Mouse (Mus musculus): ENCODE measurements around the gene Ly6g6d. TPM values are rescaled to one million over a fixed set of nuclear protein-coding genes. Genes with fewer than 3 reads are reported as not detected.

The Ly6g6d gene
- polyA plus RNA-seq, 1 experiment from 2014 or later = 4.9 TPM

DNA sequence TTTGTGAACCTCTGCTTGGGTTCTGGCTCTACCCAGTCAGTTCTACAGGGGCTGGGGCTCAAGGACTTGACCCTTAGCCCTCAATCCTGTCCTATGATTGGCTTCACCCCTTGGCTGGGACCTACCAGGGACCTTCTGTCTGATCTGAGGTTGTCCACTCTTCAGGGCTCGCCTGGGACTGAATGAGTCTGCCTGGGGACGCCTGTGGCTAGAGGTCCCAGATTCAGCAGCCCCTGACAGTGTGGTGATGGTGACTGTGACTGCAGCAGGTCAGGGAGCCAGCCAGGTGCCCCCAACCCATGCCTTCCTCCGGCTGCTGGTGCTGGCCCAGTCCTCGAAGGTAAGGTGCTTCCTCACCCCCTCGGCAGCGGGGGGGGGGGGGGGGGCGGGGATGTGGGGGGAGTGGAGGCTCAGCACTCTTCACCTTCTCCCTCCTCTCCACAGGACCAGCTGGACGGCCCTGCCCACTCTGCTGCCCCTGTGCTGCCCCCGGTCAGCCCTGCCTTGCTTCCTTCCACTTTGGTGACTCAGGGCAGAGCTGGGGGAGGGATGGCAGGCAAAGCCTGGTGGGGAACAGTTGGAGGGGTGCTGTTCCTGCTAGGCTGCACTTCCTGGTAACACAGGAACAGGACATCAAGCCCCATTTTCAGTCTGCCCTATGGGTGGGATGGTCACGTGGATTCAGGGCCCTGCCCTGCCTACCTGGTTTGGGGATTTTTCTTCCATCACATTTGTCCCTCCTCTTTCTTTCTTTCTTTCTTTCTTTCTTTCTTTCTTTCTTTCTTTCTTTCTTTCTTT lies 53.0 kb downstream of the Ly6g6d start:
- no peak overlapping the region; the same call in 1 of the 2 replicates for H3K9ac ChIP-seq (ENCODE audit: low read depth, low read length)
- TF ChIP-seq CTCF (IDR thresholded peaks at IDR 0.05; ENCODE audit: low read depth) = no peak
- no peaks in the 10 kb centered on the region for H3K9me3 ChIP-seq (ENCODE audit: control insufficient read depth)
- H3K27me3 ChIP-seq (replicated peaks; ENCODE audit: control insufficient read depth, insufficient read depth, low read length) = no peaks in the 10 kb centered on the region
- WGBS = 73% methylated on average over 7 of the region's 10 CpGs
- no peaks in the 10 kb centered on the region; the same call in 1 of the 2 replicates for H3K4me1 ChIP-seq (replicated peaks; ENCODE audit: control insufficient read depth, insufficient read depth, low read length)
- no peak overlapping the region for H3K4me2 ChIP-seq (replicated peaks; ENCODE audit: low read depth)
- ATAC-seq = no peak
- no peak overlapping the region for H3K27ac ChIP-seq (ENCODE audit: low read depth, low read length)
- no peaks in the 10 kb centered on the region for H3K36me3 ChIP-seq (ENCODE audit: control insufficient read depth, insufficient read depth)
- H3K4me3 ChIP-seq (ENCODE audit: low read depth, low read length) = no peak overlapping the region

DNA sequence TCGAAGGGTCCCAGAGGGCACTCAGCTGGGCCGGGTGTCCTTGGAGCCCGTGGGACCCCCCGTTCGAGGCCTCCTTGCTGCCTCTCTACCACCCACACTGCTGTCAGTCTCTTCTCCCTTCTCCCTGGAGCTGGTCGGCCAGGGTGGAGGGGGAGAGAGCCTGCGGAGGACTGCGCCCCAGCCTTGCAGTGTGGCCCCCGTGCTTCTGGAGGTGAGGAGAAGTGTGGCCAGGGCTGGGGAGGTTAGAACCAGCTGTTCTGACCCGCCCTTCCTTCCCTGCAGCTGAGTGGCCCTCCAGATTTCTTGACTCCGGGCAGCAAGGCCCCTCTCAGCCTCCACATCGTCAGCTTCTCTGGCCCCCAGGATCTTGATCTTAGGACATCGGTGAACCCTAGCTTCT lies 53.6 kb downstream of the Ly6g6d start:
- H3K4me1 ChIP-seq (replicated peaks; ENCODE audit: control insufficient read depth, insufficient read depth, low read length) = no peaks in the 10 kb centered on the region; the same call in 1 of the 2 replicates
- H3K27ac ChIP-seq (ENCODE audit: low read depth, low read length) = no peak overlapping the region
- H3K27me3 ChIP-seq (replicated peaks; ENCODE audit: control insufficient read depth, insufficient read depth, low read length) = no peaks in the 10 kb centered on the region
- no peak for ATAC-seq
- 66% methylated on average over 13 of the region's 13 CpGs for WGBS
- TF ChIP-seq CTCF (IDR thresholded peaks at IDR 0.05; ENCODE audit: low read depth) = no peak
- no peaks in the 10 kb centered on the region for H3K36me3 ChIP-seq (ENCODE audit: control insufficient read depth, insufficient read depth)
- H3K9me3 ChIP-seq (ENCODE audit: control insufficient read depth) = no peaks in the 10 kb centered on the region
- H3K4me3 ChIP-seq (ENCODE audit: low read depth, low read length) = no peak overlapping the region
- H3K9ac ChIP-seq (ENCODE audit: low read depth, low read length) = 0 out of 2 replicates have a peak overlapping the region, but pooled peaks have one; percentile 8
- no peak overlapping the region for H3K4me2 ChIP-seq (replicated peaks; ENCODE audit: low read depth)

- no peaks in the 10 kb centered on the region for H3K36me3 ChIP-seq (ENCODE audit: control insufficient read depth, insufficient read depth)
- H3K4me2 ChIP-seq (replicated peaks; ENCODE audit: low read depth) = peak overlapping the region; percentile 27; the same call in 1 of the 2 replicates
- 0 out of 2 replicates have a peak overlapping the region, but pooled peaks have one; percentile 8 for H3K9ac ChIP-seq (ENCODE audit: low read depth, low read length)
- H3K9me3 ChIP-seq (ENCODE audit: control insufficient read depth) = no peaks in the 10 kb centered on the region
- no peaks in the 10 kb centered on the region; the same call in 1 of the 2 replicates for H3K4me1 ChIP-seq (replicated peaks; ENCODE audit: control insufficient read depth, insufficient read depth, low read length)
- no peak overlapping the region; the same call in 1 of the 2 replicates for H3K27ac ChIP-seq (ENCODE audit: low read depth, low read length)
- H3K27me3 ChIP-seq (replicated peaks; ENCODE audit: control insufficient read depth, insufficient read depth, low read length) = no peaks in the 10 kb centered on the region
- H3K4me3 ChIP-seq (ENCODE audit: low read depth, low read length) = no peak overlapping the region
- TF ChIP-seq CTCF (IDR thresholded peaks at IDR 0.05; ENCODE audit: low read depth) = no peak
- WGBS = 31% methylated on average over 4 of the region's 4 CpGs
- peak; percentile 77 for ATAC-seq
Measured at GRCm38 (mm10) chr17:35023756-35024155, 54.1 kb downstream of the Ly6g6d start.

- no peak overlapping the region for H3K4me2 ChIP-seq (replicated peaks; ENCODE audit: low read depth)
- WGBS = 84% methylated on average over 5 of the region's 5 CpGs
- no peaks in the 10 kb centered on the region for H3K36me3 ChIP-seq (ENCODE audit: control insufficient read depth, insufficient read depth)
- H3K9ac ChIP-seq (ENCODE audit: low read depth, low read length) = no peak overlapping the region
- H3K9me3 ChIP-seq (ENCODE audit: control insufficient read depth) = no peaks in the 10 kb centered on the region
- peak; percentile 33 for TF ChIP-seq CTCF (IDR thresholded peaks at IDR 0.05; ENCODE audit: low read depth)
- no peaks in the 10 kb centered on the region; the same call in 1 of the 2 replicates for H3K4me1 ChIP-seq (replicated peaks; ENCODE audit: control insufficient read depth, insufficient read depth, low read length)
- no peak overlapping the region for H3K4me3 ChIP-seq (ENCODE audit: low read depth, low read length)
- no peaks in the 10 kb centered on the region for H3K27me3 ChIP-seq (replicated peaks; ENCODE audit: control insufficient read depth, insufficient read depth, low read length)
- H3K27ac ChIP-seq (ENCODE audit: low read depth, low read length) = no peak overlapping the region; the same call in 1 of the 2 replicates
- no peak for ATAC-seq
Measured at GRCm38 (mm10) chr17:35023221-35023620, 54.6 kb downstream of the Ly6g6d start.

- H3K9ac ChIP-seq (ENCODE audit: low read depth, low read length) = no peak overlapping the region
- no peak overlapping the region for H3K4me3 ChIP-seq (ENCODE audit: low read depth, low read length)
- H3K27me3 ChIP-seq (replicated peaks; ENCODE audit: control insufficient read depth, insufficient read depth, low read length) = no peaks in the 10 kb centered on the region
- TF ChIP-seq CTCF (IDR thresholded peaks at IDR 0.05; ENCODE audit: low read depth) = no peak
- ATAC-seq = no peak
- no peak overlapping the region for H3K27ac ChIP-seq (ENCODE audit: low read depth, low read length)
- no peaks in the 10 kb centered on the region for H3K36me3 ChIP-seq (ENCODE audit: control insufficient read depth, insufficient read depth)
- no peak overlapping the region for H3K4me2 ChIP-seq (replicated peaks; ENCODE audit: low read depth)
- no peaks in the 10 kb centered on the region; the same call in 1 of the 2 replicates for H3K4me1 ChIP-seq (replicated peaks; ENCODE audit: control insufficient read depth, insufficient read depth, low read length)
- H3K9me3 ChIP-seq (ENCODE audit: control insufficient read depth) = no peaks in the 10 kb centered on the region
- WGBS = 95% methylated on average over 8 of the region's 8 CpGs
Measured at GRCm38 (mm10) chr17:35022541-35023060, 55.3 kb downstream of the Ly6g6d start.

DNA sequence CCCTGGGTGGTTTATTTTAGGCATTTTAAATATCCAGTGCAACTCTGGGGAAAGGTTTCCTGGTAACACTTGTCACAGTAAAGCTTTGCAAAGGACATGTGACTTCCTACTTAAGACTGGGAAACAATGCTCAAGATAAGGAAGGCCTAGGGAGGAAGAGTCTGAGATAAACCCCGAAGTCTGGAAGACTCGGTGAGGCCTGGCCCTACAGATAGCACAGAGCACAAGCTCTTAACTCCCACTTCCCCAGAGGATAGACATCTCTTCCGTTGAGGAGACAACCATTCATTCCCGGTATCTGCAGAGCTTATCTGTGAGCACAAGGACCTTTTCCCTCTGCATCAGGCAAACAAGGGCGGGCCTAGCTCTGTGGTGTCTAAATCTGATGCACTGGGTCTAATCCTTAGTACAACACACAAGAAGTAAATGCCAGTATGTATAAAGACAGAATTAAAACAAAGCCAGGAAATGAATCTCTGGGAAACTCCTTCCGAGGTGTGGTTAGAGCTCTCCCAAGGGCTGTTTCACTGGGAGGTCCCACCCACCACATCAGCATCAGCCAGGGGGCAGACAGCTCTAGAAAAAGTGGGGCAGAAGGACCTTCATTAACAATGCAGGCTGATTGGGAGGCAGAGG lies 55.9 kb downstream of the Ly6g6d start:
- no peak overlapping the region for H3K27ac ChIP-seq (ENCODE audit: low read depth, low read length)
- WGBS = 25% methylated on average over 6 of the region's 6 CpGs
- no peak for ATAC-seq
- no peaks in the 10 kb centered on the region for H3K27me3 ChIP-seq (replicated peaks; ENCODE audit: control insufficient read depth, insufficient read depth, low read length)
- no peaks in the 10 kb centered on the region for H3K9me3 ChIP-seq (ENCODE audit: control insufficient read depth)
- no peak overlapping the region for H3K4me2 ChIP-seq (replicated peaks; ENCODE audit: low read depth)
- no peaks in the 10 kb centered on the region; the same call in 1 of the 2 replicates for H3K4me1 ChIP-seq (replicated peaks; ENCODE audit: control insufficient read depth, insufficient read depth, low read length)
- TF ChIP-seq CTCF (IDR thresholded peaks at IDR 0.05; ENCODE audit: low read depth) = 0 out of 2 replicates have a peak, but pooled peaks have one; percentile 16
- no peak overlapping the region for H3K4me3 ChIP-seq (ENCODE audit: low read depth, low read length)
- no peaks in the 10 kb centered on the region for H3K36me3 ChIP-seq (ENCODE audit: control insufficient read depth, insufficient read depth)
- no peak overlapping the region for H3K9ac ChIP-seq (ENCODE audit: low read depth, low read length)

Other genes starting within 250 kb of the Ly6g6d start
- 29.1 and 34.0 TPM in 2 replicates for gene Stk19, start 241.1 kb downstream of the Ly6g6d start, polyA plus RNA-seq (2015; fragmentation: Nextera tagmentation; extraction: Ambion mirVana)
- gene Dxo, start 241.0 kb downstream of the Ly6g6d start, polyA plus RNA-seq (2015; fragmentation: Nextera tagmentation; extraction: Ambion mirVana) = 42.5 and 44.2 TPM in 2 replicates
- gene Skiv2l, start 227.9 kb downstream of the Ly6g6d start, polyA plus RNA-seq (2015; fragmentation: Nextera tagmentation; extraction: Ambion mirVana) = 18.3 and 20.8 TPM in 2 replicates
- gene Nelfe, start 227.7 kb downstream of the Ly6g6d start, polyA plus RNA-seq (2015; fragmentation: Nextera tagmentation; extraction: Ambion mirVana) = 55.7 and 57.8 TPM in 2 replicates
- gene Cfb, start 215.5 kb downstream of the Ly6g6d start, polyA plus RNA-seq (2015; fragmentation: Nextera tagmentation; extraction: Ambion mirVana) = 84.8 and 94.9 TPM in 2 replicates
- 0.74 and 1.1 TPM in 2 replicates for gene Zbtb12, start 198.6 kb downstream of the Ly6g6d start, polyA plus RNA-seq (2015; fragmentation: Nextera tagmentation; extraction: Ambion mirVana)
- gene Gm20547, start 196.0 kb downstream of the Ly6g6d start, polyA plus RNA-seq (2015; fragmentation: Nextera tagmentation; extraction: Ambion mirVana) = not detected in 2 replicates
- gene C2, start 179.8 kb downstream of the Ly6g6d start, polyA plus RNA-seq (2015; fragmentation: Nextera tagmentation; extraction: Ambion mirVana) = 60.3 and 66.2 TPM in 2 replicates
- gene Ehmt2, start 179.6 kb downstream of the Ly6g6d start, polyA plus RNA-seq (2015; fragmentation: Nextera tagmentation; extraction: Ambion mirVana) = 35.8 and 40.3 TPM in 2 replicates
- 119 and 128 TPM in 2 replicates for gene Slc44a4, start 163.6 kb downstream of the Ly6g6d start, polyA plus RNA-seq (2015; fragmentation: Nextera tagmentation; extraction: Ambion mirVana)
- 522 and 580 TPM in 2 replicates for gene Neu1, start 146.8 kb downstream of the Ly6g6d start, polyA plus RNA-seq (2015; fragmentation: Nextera tagmentation; extraction: Ambion mirVana)
- 0.64 and 1.1 TPM in 2 replicates for gene Hspa1b, start 118.8 kb downstream of the Ly6g6d start, polyA plus RNA-seq (2015; fragmentation: Nextera tagmentation; extraction: Ambion mirVana)
- gene Gm20481, start 108.2 kb downstream of the Ly6g6d start, polyA plus RNA-seq (2015; fragmentation: Nextera tagmentation; extraction: Ambion mirVana) = 0.43 TPM in 1 of 2 replicates, not detected in the other
- 6.4 and 6.5 TPM in 2 replicates for gene Hspa1a, start 105.9 kb downstream of the Ly6g6d start, polyA plus RNA-seq (2015; fragmentation: Nextera tagmentation; extraction: Ambion mirVana)
- 0.22 and 0.25 TPM in 2 replicates for gene Hspa1l, start 105.4 kb downstream of the Ly6g6d start, polyA plus RNA-seq (2015; fragmentation: Nextera tagmentation; extraction: Ambion mirVana)
- 70.6 and 76.6 TPM in 2 replicates for gene Lsm2, start 96.2 kb downstream of the Ly6g6d start, polyA plus RNA-seq (2015; fragmentation: Nextera tagmentation; extraction: Ambion mirVana)
- 74.0 and 84.2 TPM in 2 replicates for gene Vars, start 77.1 kb downstream of the Ly6g6d start, polyA plus RNA-seq (2015; fragmentation: Nextera tagmentation; extraction: Ambion mirVana)
- gene Vwa7, start 61.5 kb downstream of the Ly6g6d start, polyA plus RNA-seq (2015; fragmentation: Nextera tagmentation; extraction: Ambion mirVana) = 0.12 and 0.20 TPM in 2 replicates
- gene Sapcd1, start 50.0 kb downstream of the Ly6g6d start, polyA plus RNA-seq (2015; fragmentation: Nextera tagmentation; extraction: Ambion mirVana) = 3.2 and 4.6 TPM in 2 replicates
- gene Msh5, start 31.3 kb downstream of the Ly6g6d start, polyA plus RNA-seq (2015; fragmentation: Nextera tagmentation; extraction: Ambion mirVana) = 1.4 and 3.0 TPM in 2 replicates
- 290 and 312 TPM in 2 replicates for gene Clic1, start 28.1 kb downstream of the Ly6g6d start, polyA plus RNA-seq (2015; fragmentation: Nextera tagmentation; extraction: Ambion mirVana)
- 62.0 and 68.3 TPM in 2 replicates for gene Ddah2, start 19.0 kb downstream of the Ly6g6d start, polyA plus RNA-seq (2015; fragmentation: Nextera tagmentation; extraction: Ambion mirVana)
- gene Ly6g6c, start 12.7 kb downstream of the Ly6g6d start, polyA plus RNA-seq (2015; fragmentation: Nextera tagmentation; extraction: Ambion mirVana) = 0.12 TPM in 1 of 2 replicates, not detected in the other
- gene Mpig6b, start 11.9 kb downstream of the Ly6g6d start, polyA plus RNA-seq (2015; fragmentation: Nextera tagmentation; extraction: Ambion mirVana) = 0.13 and 0.17 TPM in 2 replicates
- gene Ly6g6e, start 1.2 kb downstream of the Ly6g6d start, polyA plus RNA-seq (2015; fragmentation: Nextera tagmentation; extraction: Ambion mirVana) = 2.2 TPM in 2 replicates
- not detected in 2 replicates for gene Ly6g6f, start 7.5 kb upstream of the Ly6g6d start, polyA plus RNA-seq (2015; fragmentation: Nextera tagmentation; extraction: Ambion mirVana)
- gene Abhd16a, start 11.2 kb upstream of the Ly6g6d start, polyA plus RNA-seq (2015; fragmentation: Nextera tagmentation; extraction: Ambion mirVana) = 101 and 103 TPM in 2 replicates
- not detected in 2 replicates for gene Ly6g5c, start 30.2 kb upstream of the Ly6g6d start, polyA plus RNA-seq (2015; fragmentation: Nextera tagmentation; extraction: Ambion mirVana)
- gene Ly6g5b, start 37.4 kb upstream of the Ly6g6d start, polyA plus RNA-seq (2015; fragmentation: Nextera tagmentation; extraction: Ambion mirVana) = 0.46 and 0.59 TPM in 2 replicates
- gene Gpank1, start 43.4 kb upstream of the Ly6g6d start, polyA plus RNA-seq (2015; fragmentation: Nextera tagmentation; extraction: Ambion mirVana) = 15.0 and 16.6 TPM in 2 replicates
- gene Csnk2b, start 44.0 kb upstream of the Ly6g6d start, polyA plus RNA-seq (2015; fragmentation: Nextera tagmentation; extraction: Ambion mirVana) = 262 and 264 TPM in 2 replicates
- gene D17H6S53E, start 48.3 kb upstream of the Ly6g6d start, polyA plus RNA-seq (2015; fragmentation: Nextera tagmentation; extraction: Ambion mirVana) = 26.3 and 29.7 TPM in 2 replicates
- 18.3 and 22.5 TPM in 2 replicates for gene Apom, start 54.0 kb upstream of the Ly6g6d start, polyA plus RNA-seq (2015; fragmentation: Nextera tagmentation; extraction: Ambion mirVana)
- gene Bag6, start 57.1 kb upstream of the Ly6g6d start, polyA plus RNA-seq (2015; fragmentation: Nextera tagmentation; extraction: Ambion mirVana) = 37.4 and 46.0 TPM in 2 replicates
- 40.0 and 54.1 TPM in 2 replicates for gene Prrc2a, start 86.8 kb upstream of the Ly6g6d start, polyA plus RNA-seq (2015; fragmentation: Nextera tagmentation; extraction: Ambion mirVana)
- gene Aif1, start 98.0 kb upstream of the Ly6g6d start, polyA plus RNA-seq (2015; fragmentation: Nextera tagmentation; extraction: Ambion mirVana) = 23.1 and 25.4 TPM in 2 replicates
- gene Lst1, start 110.4 kb upstream of the Ly6g6d start, polyA plus RNA-seq (2015; fragmentation: Nextera tagmentation; extraction: Ambion mirVana) = 11.3 and 12.9 TPM in 2 replicates
- gene Ltb, start 116.4 kb upstream of the Ly6g6d start, polyA plus RNA-seq (2015; fragmentation: Nextera tagmentation; extraction: Ambion mirVana) = 1.7 and 2.4 TPM in 2 replicates
- gene Tnf, start 123.9 kb upstream of the Ly6g6d start, polyA plus RNA-seq (2015; fragmentation: Nextera tagmentation; extraction: Ambion mirVana) = 0.17 and 0.27 TPM in 2 replicates
- 0.10 and 0.42 TPM in 2 replicates for gene Lta, start 127.3 kb upstream of the Ly6g6d start, polyA plus RNA-seq (2015; fragmentation: Nextera tagmentation; extraction: Ambion mirVana)
- gene Gm16181, start 142.8 kb upstream of the Ly6g6d start, polyA plus RNA-seq (2015; fragmentation: Nextera tagmentation; extraction: Ambion mirVana) = 0.23 and 0.30 TPM in 2 replicates
- 4.1 and 4.3 TPM in 2 replicates for gene Atp6v1g2, start 155.6 kb upstream of the Ly6g6d start, polyA plus RNA-seq (2015; fragmentation: Nextera tagmentation; extraction: Ambion mirVana)
- gene Nfkbil1, start 157.7 kb upstream of the Ly6g6d start, polyA plus RNA-seq (2015; fragmentation: Nextera tagmentation; extraction: Ambion mirVana) = 8.1 and 8.2 TPM in 2 replicates
- gene Ddx39b, start 163.7 kb upstream of the Ly6g6d start, polyA plus RNA-seq (2015; fragmentation: Nextera tagmentation; extraction: Ambion mirVana) = 125 and 127 TPM in 2 replicates
- gene H2-D1, start 184.7 kb upstream of the Ly6g6d start, polyA plus RNA-seq (2015; fragmentation: Nextera tagmentation; extraction: Ambion mirVana) = 672 and 681 TPM in 2 replicates
- 56.2 and 60.6 TPM in 2 replicates for gene H2-Q1, start 242.3 kb upstream of the Ly6g6d start, polyA plus RNA-seq (2015; fragmentation: Nextera tagmentation; extraction: Ambion mirVana)